Mouse (Mus musculus): ENCODE measurements around the gene Dmxl2.

The Dmxl2 gene

GRCm38 (mm10) chr9:54501453-54502110 is at the start of gene Dmxl2:
Gene Dmxl2, minus strand, starts transcription at chr9:54501626.
- peak; percentile 86 for ATAC-seq (ENCODE audit: low TSS enrichment)

GRCm38 (mm10) chr9:54549433-54549832 is 48.0 kb upstream of the Dmxl2 start:
- ATAC-seq (ENCODE audit: low TSS enrichment), result no peak

- peak; percentile 64 for ATAC-seq (ENCODE audit: low TSS enrichment)
Measured at GRCm38 (mm10) chr9:54547536-54547935, 46.1 kb upstream of the Dmxl2 start.

GRCm38 (mm10) chr9:54544954-54545315 is 43.5 kb upstream of the Dmxl2 start:
- ATAC-seq (ENCODE audit: low TSS enrichment), result no peak

GRCm38 (mm10) chr9:54544212-54544953 is 43.0 kb upstream of the Dmxl2 start:
- no peak for ATAC-seq (ENCODE audit: low TSS enrichment)

- no peak for ATAC-seq (ENCODE audit: low TSS enrichment)
Measured at GRCm38 (mm10) chr9:54540801-54541200, 39.4 kb upstream of the Dmxl2 start.

- no peak for ATAC-seq (ENCODE audit: low TSS enrichment)
Measured at GRCm38 (mm10) chr9:54538684-54539083, 37.3 kb upstream of the Dmxl2 start, which contains the start of gene Sh2d7. Gene Sh2d7, plus strand, starts transcription at chr9:54538984.

- no peak for ATAC-seq (ENCODE audit: low TSS enrichment)
Measured at GRCm38 (mm10) chr9:54538244-54538643, 36.8 kb upstream of the Dmxl2 start.

- ATAC-seq (ENCODE audit: low TSS enrichment), result no peak
Measured at GRCm38 (mm10) chr9:54537480-54537879, 36.1 kb upstream of the Dmxl2 start.

GRCm38 (mm10) chr9:54537030-54537429 is 35.6 kb upstream of the Dmxl2 start:
- peak; percentile 48; the same call in 1 of the 2 replicates for ATAC-seq (ENCODE audit: low TSS enrichment)

- no peak for ATAC-seq (ENCODE audit: low TSS enrichment)
Measured at GRCm38 (mm10) chr9:54536236-54536635, 34.8 kb upstream of the Dmxl2 start.

GRCm38 (mm10) chr9:54533975-54534374 is 32.5 kb upstream of the Dmxl2 start:
- peak; percentile 62 for ATAC-seq (ENCODE audit: low TSS enrichment)

- ATAC-seq (ENCODE audit: low TSS enrichment), result no peak
Measured at GRCm38 (mm10) chr9:54532926-54533325, 31.5 kb upstream of the Dmxl2 start.

GRCm38 (mm10) chr9:54531421-54531820 is 30.0 kb upstream of the Dmxl2 start:
- ATAC-seq (ENCODE audit: low TSS enrichment), result peak; percentile 46; the same call in 1 of the 2 replicates

- ATAC-seq (ENCODE audit: low TSS enrichment), result 0 out of 2 replicates have a peak, but pooled peaks have one; percentile 18
Measured at GRCm38 (mm10) chr9:54530836-54531235, 29.4 kb upstream of the Dmxl2 start.

GRCm38 (mm10) chr9:54529950-54530349 is 28.5 kb upstream of the Dmxl2 start:
- ATAC-seq (ENCODE audit: low TSS enrichment), result no peak

- peak; percentile 53 for ATAC-seq (ENCODE audit: low TSS enrichment)
Measured at GRCm38 (mm10) chr9:54527694-54528093, 26.3 kb upstream of the Dmxl2 start.

- no peak for ATAC-seq (ENCODE audit: low TSS enrichment)
Measured at GRCm38 (mm10) chr9:54520286-54520685, 18.9 kb upstream of the Dmxl2 start.

GRCm38 (mm10) chr9:54518921-54519320 is 17.5 kb upstream of the Dmxl2 start:
- peak; percentile 99 for ATAC-seq (ENCODE audit: low TSS enrichment)

GRCm38 (mm10) chr9:54515991-54516390 is 14.6 kb upstream of the Dmxl2 start:
- ATAC-seq (ENCODE audit: low TSS enrichment), result no peak

- ATAC-seq (ENCODE audit: low TSS enrichment), result no peak
Measured at GRCm38 (mm10) chr9:54502873-54503272, 1.4 kb upstream of the Dmxl2 start.

- no peak for ATAC-seq (ENCODE audit: low TSS enrichment)
Measured at GRCm38 (mm10) chr9:54502111-54502495, 677 bp upstream of the Dmxl2 start.

- ATAC-seq (ENCODE audit: low TSS enrichment), result peak; percentile 6; the same call in 1 of the 2 replicates
Measured at GRCm38 (mm10) chr9:54500832-54501452, 484 bp downstream of the Dmxl2 start.
